Mouse (Mus musculus): ENCODE measurements around the gene Dmp1. TPM values are rescaled to one million over a fixed set of nuclear protein-coding genes. Genes with fewer than 3 reads are reported as not detected.

Dmp1 gene
- polyA plus RNA-seq (2015; fragmentation: Nextera tagmentation; extraction: Ambion mirVana) = 0.20 TPM in 1 of 2 replicates, not detected in the other

GRCm38 (mm10) chr5:104202351-104202750 lies at the start of gene Dmp1:
Gene Dmp1 (plus strand): TSS chr5:104202613.
- Histone ChIP-seq H3K4me2 (ENCODE audit: low read depth, low read length) (no peak within 1 kb of the TSS), H3K4me3 (ENCODE audit: low read length) (no peak within 1 kb of the TSS), H3K27ac (ENCODE audit: low read length) (no peak within 1 kb of the TSS), H3K9me3 (replicated peaks; ENCODE audit: control insufficient read depth, low read length) (no peaks in the 10 kb centered on the region), H3K27me3 (ENCODE audit: control insufficient read depth, insufficient read depth, low read length) (no peaks in the 10 kb centered on the region), H3K36me3 (ENCODE audit: control insufficient read depth, insufficient read depth) (no peaks in the 10 kb centered on the region), H3K4me1 (ENCODE audit: control insufficient read depth, insufficient read depth, low read length) (no peaks in the 10 kb centered on the region), H3K9ac (ENCODE audit: low read length) (no peak within 1 kb of the TSS)
- no peak for ATAC-seq (replicated peaks; ENCODE audit: extremely low read depth, insufficient read depth, low FRiP score)
- WGBS = 60% methylated on average over 5 of the region's 5 CpGs

- Histone ChIP-seq H3K27ac (ENCODE audit: low read length) (no peak overlapping the region), H3K9ac (ENCODE audit: low read length) (no peak overlapping the region), H3K4me2 (ENCODE audit: low read depth, low read length) (no peak overlapping the region), H3K9me3 (replicated peaks; ENCODE audit: control insufficient read depth, low read length) (no peaks in the 10 kb centered on the region), H3K4me1 (ENCODE audit: control insufficient read depth, insufficient read depth, low read length) (no peaks in the 10 kb centered on the region), H3K4me3 (ENCODE audit: low read length) (no peak overlapping the region), H3K36me3 (ENCODE audit: control insufficient read depth, insufficient read depth) (no peaks in the 10 kb centered on the region), H3K27me3 (ENCODE audit: control insufficient read depth, insufficient read depth, low read length) (no peaks in the 10 kb centered on the region)
- no peak for ATAC-seq (replicated peaks; ENCODE audit: extremely low read depth, insufficient read depth, low FRiP score)
- 69% methylated on average over 7 of the region's 7 CpGs for whole genome bisulfite sequencing
Observed at GRCm38 (mm10) chr5:104157701-104158100, 44.7 kb upstream of the Dmp1 start.

- Histone ChIP-seq H3K4me3 (ENCODE audit: low read length) (no peak overlapping the region), H3K4me2 (ENCODE audit: low read depth, low read length) (no peak overlapping the region), H3K9ac (ENCODE audit: low read length) (no peak overlapping the region), H3K36me3 (ENCODE audit: control insufficient read depth, insufficient read depth) (no peaks in the 10 kb centered on the region), H3K27ac (ENCODE audit: low read length) (no peak overlapping the region), H3K4me1 (ENCODE audit: control insufficient read depth, insufficient read depth, low read length) (no peaks in the 10 kb centered on the region), H3K9me3 (replicated peaks; ENCODE audit: control insufficient read depth, low read length) (no peaks in the 10 kb centered on the region), H3K27me3 (ENCODE audit: control insufficient read depth, insufficient read depth, low read length) (no peaks in the 10 kb centered on the region)
- WGBS = 65% methylated on average over 7 of the region's 7 CpGs
- no peak for ATAC-seq (replicated peaks; ENCODE audit: extremely low read depth, insufficient read depth, low FRiP score)
Observed at GRCm38 (mm10) chr5:104158332-104159052, 43.9 kb upstream of the Dmp1 start.

- no peak for ATAC-seq (replicated peaks; ENCODE audit: extremely low read depth, insufficient read depth, low FRiP score)
- Histone ChIP-seq H3K9me3 (replicated peaks; ENCODE audit: control insufficient read depth, low read length) (no peaks in the 10 kb centered on the region), H3K36me3 (ENCODE audit: control insufficient read depth, insufficient read depth) (no peaks in the 10 kb centered on the region), H3K9ac (ENCODE audit: low read length) (no peak overlapping the region), H3K27me3 (ENCODE audit: control insufficient read depth, insufficient read depth, low read length) (no peaks in the 10 kb centered on the region), H3K4me1 (ENCODE audit: control insufficient read depth, insufficient read depth, low read length) (no peaks in the 10 kb centered on the region), H3K4me2 (ENCODE audit: low read depth, low read length) (no peak overlapping the region), H3K4me3 (ENCODE audit: low read length) (no peak overlapping the region), H3K27ac (ENCODE audit: low read length) (no peak overlapping the region)
- WGBS = 73% methylated on average over 3 of the region's 3 CpGs
Observed at GRCm38 (mm10) chr5:104160581-104160980, 41.8 kb upstream of the Dmp1 start.

GRCm38 (mm10) chr5:104161390-104161789 lies 41.0 kb upstream of the Dmp1 start:
- 38% methylated on average over 1 of the region's 1 CpGs for WGBS
- ATAC-seq (replicated peaks; ENCODE audit: extremely low read depth, insufficient read depth, low FRiP score) = no peak
- Histone ChIP-seq H3K27me3 (ENCODE audit: control insufficient read depth, insufficient read depth, low read length) (no peaks in the 10 kb centered on the region), H3K4me1 (ENCODE audit: control insufficient read depth, insufficient read depth, low read length) (no peaks in the 10 kb centered on the region), H3K4me3 (ENCODE audit: low read length) (no peak overlapping the region), H3K9me3 (replicated peaks; ENCODE audit: control insufficient read depth, low read length) (no peaks in the 10 kb centered on the region), H3K27ac (ENCODE audit: low read length) (no peak overlapping the region), H3K36me3 (ENCODE audit: control insufficient read depth, insufficient read depth) (no peaks in the 10 kb centered on the region), H3K9ac (ENCODE audit: low read length) (no peak overlapping the region), H3K4me2 (ENCODE audit: low read depth, low read length) (no peak overlapping the region)

- no peak overlapping the region for H3K9ac ChIP-seq (ENCODE audit: low read length)
- no peaks in the 10 kb centered on the region for H3K9me3 ChIP-seq (replicated peaks; ENCODE audit: control insufficient read depth, low read length)
- H3K4me3 ChIP-seq (ENCODE audit: low read length) = no peak overlapping the region
- no peak overlapping the region for H3K4me2 ChIP-seq (ENCODE audit: low read depth, low read length)
- 79% methylated on average over 4 of the region's 4 CpGs for WGBS
- no peaks in the 10 kb centered on the region for H3K36me3 ChIP-seq (ENCODE audit: control insufficient read depth, insufficient read depth)
- no peaks in the 10 kb centered on the region for H3K4me1 ChIP-seq (ENCODE audit: control insufficient read depth, insufficient read depth, low read length)
- no peak overlapping the region for H3K27ac ChIP-seq (ENCODE audit: low read length)
- ATAC-seq (replicated peaks; ENCODE audit: extremely low read depth, insufficient read depth, low FRiP score) = no peak
- no peaks in the 10 kb centered on the region for H3K27me3 ChIP-seq (ENCODE audit: control insufficient read depth, insufficient read depth, low read length)
Observed at GRCm38 (mm10) chr5:104163536-104163935, 38.9 kb upstream of the Dmp1 start.

- Histone ChIP-seq H3K4me1 (ENCODE audit: control insufficient read depth, insufficient read depth, low read length) (no peaks in the 10 kb centered on the region), H3K27ac (ENCODE audit: low read length) (no peak within 1 kb of the TSS), H3K4me2 (ENCODE audit: low read depth, low read length) (no peak within 1 kb of the TSS), H3K9me3 (replicated peaks; ENCODE audit: control insufficient read depth, low read length) (no peaks in the 10 kb centered on the region), H3K36me3 (ENCODE audit: control insufficient read depth, insufficient read depth) (no peaks in the 10 kb centered on the region), H3K9ac (ENCODE audit: low read length) (no peak within 1 kb of the TSS), H3K4me3 (ENCODE audit: low read length) (no peak within 1 kb of the TSS), H3K27me3 (ENCODE audit: control insufficient read depth, insufficient read depth, low read length) (no peaks in the 10 kb centered on the region)
- ATAC-seq (replicated peaks; ENCODE audit: extremely low read depth, insufficient read depth, low FRiP score) = no peak
- 74% methylated on average over 7 of the region's 7 CpGs for WGBS
Observed at GRCm38 (mm10) chr5:104170412-104170811, 32.0 kb upstream of the Dmp1 start, which contains the start of gene Dspp. Gene Dspp (plus strand): TSS chr5:104170712.

- H3K4me3 ChIP-seq (ENCODE audit: low read length) = no peak overlapping the region
- H3K9ac ChIP-seq (ENCODE audit: low read length) = no peak overlapping the region
- WGBS = 75% methylated on average over 6 of the region's 6 CpGs
- no peak overlapping the region for H3K27ac ChIP-seq (ENCODE audit: low read length)
- no peak for ATAC-seq (replicated peaks; ENCODE audit: extremely low read depth, insufficient read depth, low FRiP score)
- H3K4me1 ChIP-seq (ENCODE audit: control insufficient read depth, insufficient read depth, low read length) = no peaks in the 10 kb centered on the region
- no peaks in the 10 kb centered on the region for H3K27me3 ChIP-seq (ENCODE audit: control insufficient read depth, insufficient read depth, low read length)
- H3K36me3 ChIP-seq (ENCODE audit: control insufficient read depth, insufficient read depth) = no peaks in the 10 kb centered on the region
- H3K9me3 ChIP-seq (replicated peaks; ENCODE audit: control insufficient read depth, low read length) = peaks cover 3% of the 10 kb centered on the region
- H3K4me2 ChIP-seq (ENCODE audit: low read depth, low read length) = no peak overlapping the region
Observed at GRCm38 (mm10) chr5:104173094-104173493, 29.3 kb upstream of the Dmp1 start.

- WGBS = 68% methylated on average over 1 of the region's 1 CpGs
- Histone ChIP-seq H3K36me3 (ENCODE audit: control insufficient read depth, insufficient read depth) (no peaks in the 10 kb centered on the region), H3K27me3 (ENCODE audit: control insufficient read depth, insufficient read depth, low read length) (no peaks in the 10 kb centered on the region), H3K4me2 (ENCODE audit: low read depth, low read length) (no peak overlapping the region), H3K9me3 (replicated peaks; ENCODE audit: control insufficient read depth, low read length) (peaks cover 14% of the 10 kb centered on the region), H3K9ac (ENCODE audit: low read length) (no peak overlapping the region), H3K4me3 (ENCODE audit: low read length) (no peak overlapping the region), H3K27ac (ENCODE audit: low read length) (no peak overlapping the region), H3K4me1 (ENCODE audit: control insufficient read depth, insufficient read depth, low read length) (no peaks in the 10 kb centered on the region)
- ATAC-seq (replicated peaks; ENCODE audit: extremely low read depth, insufficient read depth, low FRiP score) = no peak
Observed at GRCm38 (mm10) chr5:104183743-104184142, 18.7 kb upstream of the Dmp1 start.

Data from heart, embryonic 16.5 days (tissue).